Mouse (Mus musculus) cerebellum, adult (tissue): ENCODE measurements around the gene Shroom3.

Experiments used
- ATAC-seq: cut with Nextera tagmentation; 2 replicates; pipeline ENCODE4 v1.9.2; 2017; ENCODE audit warnings: mild to moderate bottlenecking, moderate library complexity, mixed read lengths; ENCODE audit not compliant: insufficient number of reproducible peaks, low FRiP score, low TSS enrichment

Gene Shroom3

GRCm38 (mm10) chr5:92694316-92694995, 11.2 kb downstream of the Shroom3 start:
- ATAC-seq: no peak

GRCm38 (mm10) chr5:92698131-92698836, 15.0 kb downstream of the Shroom3 start:
- ATAC-seq: no peak

GRCm38 (mm10) chr5:92698837-92699529, 15.7 kb downstream of the Shroom3 start:
- ATAC-seq: no peak

GRCm38 (mm10) chr5:92701750-92702149, 18.5 kb downstream of the Shroom3 start:
- no peak for ATAC-seq

GRCm38 (mm10) chr5:92703671-92704070, 20.4 kb downstream of the Shroom3 start:
- no peak for ATAC-seq

- no peak for ATAC-seq
Observed at GRCm38 (mm10) chr5:92707921-92708491, 24.8 kb downstream of the Shroom3 start.

- no peak for ATAC-seq
Observed at GRCm38 (mm10) chr5:92710779-92711178, 27.5 kb downstream of the Shroom3 start.

GRCm38 (mm10) chr5:92711666-92712290, 28.5 kb downstream of the Shroom3 start:
- ATAC-seq: no peak

GRCm38 (mm10) chr5:92712621-92713395, 29.6 kb downstream of the Shroom3 start:
- ATAC-seq: no peak

GRCm38 (mm10) chr5:92714886-92715285, 31.7 kb downstream of the Shroom3 start:
- no peak for ATAC-seq

GRCm38 (mm10) chr5:92715319-92715718, 32.1 kb downstream of the Shroom3 start:
- no peak for ATAC-seq

GRCm38 (mm10) chr5:92715890-92716289, 32.7 kb downstream of the Shroom3 start:
- ATAC-seq: no peak

- ATAC-seq: no peak
Observed at GRCm38 (mm10) chr5:92717666-92718360, 34.6 kb downstream of the Shroom3 start.

GRCm38 (mm10) chr5:92718856-92719255, 35.6 kb downstream of the Shroom3 start:
- no peak for ATAC-seq

- ATAC-seq: no peak
Observed at GRCm38 (mm10) chr5:92721610-92722009, 38.4 kb downstream of the Shroom3 start.

GRCm38 (mm10) chr5:92725935-92726334, 42.7 kb downstream of the Shroom3 start:
- no peak for ATAC-seq

- peak; percentile 40; the same call in 1 of the 2 replicates for ATAC-seq
Observed at GRCm38 (mm10) chr5:92728252-92728828, 45.1 kb downstream of the Shroom3 start.

- no peak for ATAC-seq
Observed at GRCm38 (mm10) chr5:92729221-92729620, 46.0 kb downstream of the Shroom3 start.

GRCm38 (mm10) chr5:92741802-92742201, 58.6 kb downstream of the Shroom3 start:
- ATAC-seq: no peak
